Mouse (Mus musculus) layer of hippocampus, adult 9-10 months (tissue): ENCODE measurements around the gene Wdr49.
A peak's percentile ranks its signal among the peaks of the same experiment; 100 is the strongest.

ENCODE experiments used
- DNase-seq: peaks from one replicate; pipeline ENCODE4 v3.0.0; 2022; ENCODE audit warnings: low spot score

The Wdr49 gene

DNA sequence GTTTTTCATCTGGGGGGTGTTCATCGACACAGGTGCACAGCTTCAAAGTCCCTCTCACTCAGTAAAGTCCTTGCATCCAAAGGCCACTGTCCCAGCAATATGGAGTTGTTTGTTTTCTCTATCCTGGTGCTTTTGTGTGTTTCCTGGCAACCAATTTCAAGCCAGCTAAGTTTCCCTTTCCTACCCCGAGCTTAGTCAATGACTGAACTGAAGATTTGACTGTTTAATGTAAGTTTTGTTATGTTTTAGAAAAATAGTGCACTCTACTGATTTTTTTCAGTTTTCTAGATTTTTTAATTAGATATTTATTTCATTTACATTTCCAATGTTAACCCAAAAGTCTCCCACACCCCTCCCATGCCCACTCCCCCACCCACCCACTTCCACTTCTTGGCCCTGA lies at the start of gene Wdr49:
Gene Wdr49, minus strand, starts transcription at position 101 of the 400 bp plus-strand sequence.
- no peak for DNase-seq

DNA sequence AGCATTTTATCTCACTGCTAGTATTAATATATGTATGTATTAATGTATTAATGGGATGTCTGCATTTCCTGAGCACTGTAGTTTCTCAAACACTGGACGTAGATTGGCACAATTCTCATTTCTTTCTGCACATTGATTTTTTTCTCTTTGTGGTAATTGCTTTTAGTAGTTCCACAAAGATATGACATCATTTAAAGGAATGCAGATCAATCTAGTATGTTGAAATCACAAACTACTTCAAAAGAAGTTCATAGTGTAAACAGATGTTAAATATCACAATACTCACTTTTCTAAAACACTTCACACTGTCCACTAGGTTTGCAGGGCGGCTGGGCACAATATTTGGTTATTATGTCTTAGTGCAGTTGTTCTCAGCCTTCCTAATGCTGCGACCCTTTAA lies 49.1 kb upstream of the Wdr49 start:
- no peak for DNase-seq

DNA sequence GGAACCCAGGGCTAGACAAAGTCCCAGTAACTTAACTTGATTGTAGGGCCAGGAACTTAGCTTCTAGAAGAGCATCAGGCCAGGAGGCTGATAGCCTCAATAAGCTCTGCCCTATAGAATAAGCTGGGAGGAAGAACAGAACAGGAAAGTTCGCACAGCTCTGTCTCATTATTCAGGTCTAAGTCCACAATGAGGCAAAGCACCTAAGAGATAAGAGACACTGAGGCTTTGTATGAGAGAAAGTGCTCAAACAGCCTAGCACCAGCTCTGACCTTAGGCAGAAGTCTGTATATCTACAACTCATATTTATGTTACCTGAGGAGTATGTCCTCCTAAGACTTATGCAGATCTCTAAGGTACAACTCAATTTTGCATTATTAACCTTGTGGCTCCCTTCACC lies 40.6 kb upstream of the Wdr49 start:
- DNase-seq, result no peak

DNA sequence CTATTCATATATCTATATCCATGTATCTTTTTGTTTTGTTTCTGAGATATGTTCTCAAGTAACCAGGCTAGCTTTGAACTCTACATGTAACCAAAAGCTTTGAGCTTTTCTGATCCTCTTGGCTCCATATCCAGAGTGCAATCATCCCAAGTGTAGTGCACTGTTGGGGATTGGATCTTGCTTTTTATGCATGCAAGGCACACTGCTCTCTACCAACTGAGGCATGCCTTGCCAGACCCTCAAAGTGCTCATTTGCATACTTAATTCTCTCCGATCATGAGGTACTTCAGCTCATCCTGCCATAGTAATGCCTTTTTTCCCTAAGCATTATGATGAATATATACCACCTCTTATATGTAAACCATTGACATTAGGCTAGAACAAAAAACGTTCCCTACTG lies 39.4 kb upstream of the Wdr49 start:
- no peak for DNase-seq

DNA sequence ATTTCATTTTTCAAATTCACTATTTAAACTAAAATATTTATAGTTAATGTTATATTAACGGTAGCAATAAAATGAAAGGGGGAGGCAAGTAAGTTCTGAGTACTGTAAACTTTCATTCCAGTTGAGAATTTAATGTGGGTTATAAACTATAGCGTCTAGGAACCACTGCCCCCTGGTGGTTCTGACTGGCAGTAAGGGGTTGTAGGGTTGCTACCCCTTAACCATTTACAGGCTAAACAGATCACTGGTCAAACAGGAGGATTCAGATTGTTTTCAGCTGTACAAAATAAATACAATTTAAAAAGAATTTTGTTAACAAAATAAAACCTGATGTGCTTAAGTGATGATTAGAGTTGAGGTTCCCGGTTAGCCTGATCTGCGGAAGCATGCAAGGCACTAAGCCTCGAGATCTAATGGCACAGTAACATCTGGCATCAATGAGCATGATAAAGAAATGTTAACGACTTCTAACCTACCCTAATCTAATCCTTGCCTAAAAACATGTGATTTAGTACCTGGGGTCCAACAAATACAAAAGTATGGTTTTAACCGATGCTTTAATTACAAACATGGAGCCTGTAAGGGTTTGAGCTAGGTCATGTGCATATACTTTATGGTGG lies 35.8 kb upstream of the Wdr49 start:
- peak; percentile 36 for DNase-seq

DNA sequence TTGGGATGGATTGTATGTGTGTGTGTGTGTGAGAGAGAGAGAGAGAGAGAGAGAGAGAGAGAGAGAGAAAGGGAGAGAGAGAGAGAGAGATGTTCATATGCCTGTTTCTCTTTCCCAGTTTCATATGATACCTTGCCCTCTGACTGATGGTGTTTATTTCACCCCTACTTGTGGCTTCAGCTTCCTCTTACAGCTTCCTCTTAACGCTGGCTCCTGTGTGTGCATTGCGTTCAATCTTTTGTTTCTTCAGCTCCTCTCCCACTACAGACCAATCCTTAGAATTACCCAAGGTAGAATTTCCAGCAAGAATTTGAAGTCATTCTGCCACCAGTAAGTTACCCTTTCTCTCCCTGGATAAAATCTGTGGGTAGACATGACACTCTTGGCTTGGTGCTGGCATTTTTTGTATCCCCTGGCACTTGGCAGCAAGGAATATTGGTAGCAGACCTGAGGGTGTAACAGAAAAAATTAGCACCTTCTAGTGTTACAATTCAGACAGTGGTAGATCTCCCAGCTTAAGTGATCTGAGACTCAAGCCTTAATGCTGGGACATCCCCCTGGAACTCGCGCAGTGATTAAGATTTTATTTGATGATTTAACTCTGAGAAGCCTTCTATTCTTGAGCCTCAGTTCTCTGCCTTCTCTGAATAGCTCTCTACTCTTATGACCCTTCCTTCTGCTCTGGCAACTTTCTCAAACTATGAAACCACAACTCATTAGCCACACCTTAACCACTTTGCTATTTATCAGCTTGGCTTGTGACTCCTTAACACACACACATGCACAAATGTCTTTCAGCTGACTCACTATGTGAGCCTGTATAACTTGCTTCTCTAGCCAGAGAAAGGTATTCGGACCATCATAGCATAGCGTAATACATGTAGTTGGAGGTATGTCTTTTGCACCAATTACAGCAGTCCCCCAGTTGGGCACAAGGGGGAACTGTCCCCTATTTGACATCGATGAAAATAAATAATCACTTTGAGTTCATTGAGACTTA lies 17.3 kb upstream of the Wdr49 start:
- no peak for DNase-seq

DNA sequence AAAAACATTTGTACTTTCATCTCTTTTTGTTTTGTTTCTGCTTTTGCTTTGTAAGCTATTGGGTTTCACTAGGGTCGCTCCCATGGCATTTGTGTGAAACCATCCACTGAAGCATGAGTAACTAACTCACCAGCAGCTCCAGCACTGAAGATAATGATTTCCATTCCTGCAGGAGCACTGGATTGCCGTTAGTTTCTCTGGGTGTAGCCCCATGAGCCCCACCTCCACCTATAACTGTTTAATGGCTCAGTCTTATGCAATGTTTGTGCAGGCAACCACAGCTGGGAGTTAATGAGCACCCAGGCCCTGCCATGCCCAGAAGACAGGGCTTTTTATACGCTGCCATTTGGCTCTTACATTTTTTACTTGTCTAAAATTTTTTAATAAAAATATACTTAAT lies 11.0 kb upstream of the Wdr49 start:
- no peak for DNase-seq

DNA sequence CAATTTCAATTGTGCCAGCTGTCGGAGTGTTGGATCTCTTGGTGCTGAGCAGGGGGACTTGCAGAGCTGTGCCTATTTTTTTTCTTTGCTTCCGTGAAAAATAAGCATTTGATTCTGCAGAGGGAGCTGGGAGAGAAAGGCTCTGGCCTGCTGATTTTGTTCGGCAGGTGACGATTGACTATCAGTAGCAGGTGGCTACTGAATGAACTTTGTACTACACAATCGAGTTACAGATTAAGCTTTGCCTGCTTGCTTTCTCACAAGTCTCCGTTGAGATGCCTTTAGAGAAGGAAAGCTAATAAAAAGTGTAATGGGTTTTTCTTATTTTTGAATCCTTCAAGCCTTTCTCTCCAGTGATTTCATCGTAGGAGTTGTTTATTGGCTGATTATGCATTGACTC lies 6.8 kb downstream of the Wdr49 start:
- DNase-seq, result peak; percentile 8

DNA sequence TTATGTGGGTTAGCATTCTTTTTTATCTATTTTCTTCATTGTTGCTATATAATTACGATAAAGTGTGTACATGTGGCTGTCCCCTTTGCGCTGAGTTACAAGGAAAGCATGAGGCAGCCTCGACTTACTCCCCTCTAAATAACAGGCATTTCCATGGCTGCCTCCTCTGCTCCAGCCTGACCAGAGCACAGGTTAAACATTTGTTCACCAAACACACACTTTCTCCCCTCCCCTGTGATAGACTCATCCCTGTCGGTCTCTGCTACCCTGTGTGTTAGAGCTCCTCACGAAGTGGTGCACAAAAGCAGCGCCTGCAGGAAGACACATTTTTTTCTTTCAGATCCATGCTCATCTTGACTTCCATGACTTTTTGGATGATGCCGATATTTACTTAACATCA lies 7.3 kb downstream of the Wdr49 start:
- no peak for DNase-seq

DNA sequence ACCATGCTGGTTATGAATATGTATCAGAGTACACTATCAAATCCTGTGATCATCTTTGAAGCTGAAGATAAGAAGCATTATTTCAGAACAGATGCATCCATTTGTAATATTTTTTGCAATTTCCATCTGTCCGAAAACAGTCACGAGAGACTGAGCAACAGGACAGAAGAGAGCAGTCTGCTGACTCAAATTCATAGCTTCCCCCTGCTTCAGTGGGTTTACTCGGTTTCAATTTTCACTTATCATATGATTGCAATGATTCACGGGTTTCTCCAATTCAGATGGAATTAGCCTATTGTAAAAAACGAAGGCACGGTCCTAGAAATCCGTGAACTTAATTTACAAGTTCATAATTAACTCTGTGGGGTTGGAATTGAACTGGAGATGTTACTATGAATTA lies 13.8 kb downstream of the Wdr49 start:
- DNase-seq, result no peak

DNA sequence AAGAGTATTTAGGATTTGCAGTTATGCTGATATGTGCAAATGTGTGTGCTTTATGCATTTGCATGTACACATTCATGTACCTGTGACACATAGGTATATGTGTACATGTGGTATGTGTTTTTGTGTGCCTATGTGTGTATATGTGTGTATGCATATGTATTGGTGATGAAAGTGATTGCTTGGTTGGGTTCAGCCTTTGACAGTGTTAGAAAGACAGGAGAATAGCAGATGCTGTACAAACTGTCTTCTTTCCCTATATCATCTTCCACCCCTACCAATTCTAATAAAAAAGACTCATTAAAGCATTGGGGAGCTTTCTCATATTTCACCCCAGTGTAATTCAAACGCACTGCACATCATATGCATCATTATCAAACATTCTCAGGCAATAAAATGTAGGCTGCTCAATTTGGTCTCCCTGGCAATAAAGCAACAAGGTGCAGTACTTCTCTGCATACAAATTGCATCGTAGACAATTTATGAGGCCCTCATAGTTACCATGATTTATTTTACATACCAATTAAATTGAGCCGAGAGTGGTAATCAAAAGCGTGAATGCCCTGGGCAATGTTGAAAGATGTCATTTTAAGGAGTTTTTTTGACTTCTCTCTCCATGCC lies 51.3 kb downstream of the Wdr49 start:
- no peak for DNase-seq

DNA sequence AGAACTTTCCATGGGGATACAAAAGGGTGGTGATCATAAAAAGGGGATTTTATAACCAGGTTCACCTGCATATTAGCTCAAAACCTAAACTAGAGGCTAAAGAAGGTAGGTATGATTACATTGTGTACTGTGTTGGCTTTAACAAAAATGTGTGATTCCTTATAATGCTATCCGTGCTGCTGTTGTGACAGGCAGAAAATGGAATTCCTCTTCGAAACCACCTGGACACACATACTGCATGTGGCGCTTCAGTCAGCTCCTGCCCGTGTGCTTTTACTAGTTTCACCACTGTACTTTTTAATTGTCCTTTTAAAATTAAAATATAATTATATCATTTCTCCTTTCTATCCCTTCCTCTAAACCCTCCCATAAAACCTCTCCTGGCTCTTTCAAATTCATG lies 86.0 kb downstream of the Wdr49 start:
- no peak for DNase-seq

DNA sequence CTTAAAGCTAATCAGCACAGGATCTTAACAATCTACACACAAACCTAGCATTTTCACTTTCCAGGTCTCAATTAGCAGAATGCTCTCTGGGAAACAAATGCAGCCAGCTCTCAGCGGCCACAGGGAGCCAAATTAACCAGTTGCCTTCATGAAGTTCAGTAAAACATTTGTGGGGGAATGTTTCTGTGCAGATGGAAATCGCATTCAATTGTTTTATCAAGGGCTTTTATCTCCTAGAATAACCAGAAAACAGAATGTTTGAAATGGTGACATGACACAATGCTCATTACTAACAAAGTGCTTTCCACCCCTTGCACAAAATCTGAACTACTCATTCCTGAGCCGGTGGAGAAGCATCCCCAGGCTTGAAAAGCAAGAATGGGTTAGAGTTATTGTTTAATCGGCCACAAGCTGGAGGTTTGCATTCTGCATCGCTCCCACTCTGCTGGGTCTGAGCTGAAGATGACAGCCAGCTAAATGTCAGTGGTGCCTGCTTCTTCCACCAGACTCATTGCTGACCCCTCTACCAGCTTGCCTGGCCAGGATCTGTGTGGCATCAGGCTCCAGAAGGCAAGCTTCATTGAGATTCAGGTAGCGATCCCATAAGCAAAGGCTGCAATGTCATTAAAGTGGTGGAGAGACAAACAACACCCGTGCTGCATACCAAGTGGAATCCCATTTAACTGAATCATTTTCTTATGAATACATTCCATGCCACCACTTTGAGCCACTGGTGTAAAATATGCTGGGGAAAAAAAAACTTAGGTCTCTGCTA lies 86.6 kb downstream of the Wdr49 start:
- DNase-seq, result no peak

DNA sequence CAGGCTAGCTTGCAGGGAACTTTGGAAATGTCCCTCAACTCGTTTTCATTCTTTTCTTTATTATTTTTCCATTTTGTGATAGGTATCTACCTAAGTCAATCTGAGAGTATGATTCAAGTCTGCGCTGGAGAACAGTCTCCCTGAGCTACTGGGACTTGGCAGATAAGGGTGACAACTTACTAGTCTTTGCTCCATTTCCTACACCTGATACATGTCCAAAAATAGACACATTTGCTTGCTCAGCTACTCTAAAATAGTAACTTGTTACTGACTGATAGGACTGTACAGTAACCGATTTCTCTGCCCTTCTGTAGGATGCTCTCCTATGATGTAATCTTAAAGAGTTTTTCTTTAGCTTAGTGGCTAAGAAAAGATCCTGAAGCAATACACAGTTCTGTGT lies 87.5 kb downstream of the Wdr49 start:
- no peak for DNase-seq

DNA sequence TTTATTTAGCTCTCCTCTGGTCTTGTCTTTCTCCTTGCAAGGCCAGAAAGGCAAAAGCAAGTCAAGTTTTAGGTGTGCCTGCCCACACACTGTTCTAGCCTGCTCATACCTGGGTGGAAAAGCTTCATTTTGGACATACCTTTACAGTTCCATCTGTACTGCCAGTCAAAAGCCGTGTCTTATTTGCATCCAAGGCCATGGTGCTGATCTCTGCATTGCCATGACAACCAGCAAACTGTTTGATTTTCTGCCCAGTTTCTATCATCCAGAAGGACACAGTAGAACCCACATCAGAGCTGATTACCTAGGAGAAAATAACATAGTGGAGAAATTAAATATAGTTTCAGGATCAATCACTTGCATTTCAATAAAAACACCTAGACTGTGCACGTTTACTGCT lies 100.2 kb downstream of the Wdr49 start:
- DNase-seq, result no peak

DNA sequence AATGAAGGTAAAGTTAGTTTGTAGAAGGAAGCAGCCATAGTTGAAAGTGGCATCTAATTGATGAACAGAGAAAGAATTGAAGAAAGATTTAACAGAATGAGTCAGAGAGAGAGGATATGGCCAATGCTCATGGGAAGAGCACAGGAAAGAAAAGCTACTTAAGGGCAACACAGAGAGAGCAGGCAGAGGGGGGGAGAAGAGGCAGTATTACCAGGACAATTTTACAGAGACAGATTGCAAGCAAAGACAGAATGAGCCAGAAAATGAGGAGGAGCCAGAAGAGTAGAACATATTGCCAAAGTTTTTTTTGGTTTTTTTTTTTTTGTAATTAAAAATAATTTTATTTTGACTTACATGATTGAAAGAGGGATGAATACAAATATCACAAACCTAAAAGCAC lies 128.0 kb downstream of the Wdr49 start:
- DNase-seq, result no peak

DNA sequence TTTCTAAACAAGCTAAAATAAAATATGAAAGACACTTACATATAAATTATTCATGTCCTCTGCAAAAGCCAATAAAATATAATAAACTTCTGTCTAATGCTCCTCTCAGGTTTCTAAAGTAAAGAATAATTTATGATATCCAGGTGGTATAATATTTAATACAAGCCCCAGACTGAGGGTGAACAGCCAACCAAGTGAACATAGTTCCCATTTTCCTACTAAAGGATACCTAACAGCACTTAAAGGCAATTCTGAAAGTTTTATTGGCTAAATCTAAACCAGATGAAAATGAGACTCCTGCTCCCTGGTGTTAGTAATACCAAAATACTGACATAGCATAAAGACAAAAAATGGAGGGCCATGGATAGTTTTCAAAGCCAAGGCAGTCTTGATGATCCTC lies 144.8 kb downstream of the Wdr49 start:
- no peak for DNase-seq

DNA sequence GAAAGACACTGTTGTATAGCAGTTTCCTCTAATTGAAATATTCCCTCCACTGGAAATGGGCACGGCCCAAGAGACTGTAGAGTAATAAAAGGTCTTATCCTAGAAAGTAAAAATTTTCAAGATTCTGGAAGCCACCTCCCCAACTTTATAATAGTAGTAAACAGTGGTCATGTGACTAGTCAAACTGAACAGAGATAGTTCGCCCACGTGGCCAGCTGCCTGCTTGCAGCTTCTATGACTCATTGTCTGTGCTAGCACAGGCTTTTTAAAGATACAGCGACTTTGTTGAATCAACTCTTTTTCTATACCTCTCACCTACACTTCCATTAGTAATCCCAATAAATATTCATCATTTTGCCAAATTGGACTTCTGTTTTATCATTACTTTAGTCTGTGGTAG lies 161.0 kb downstream of the Wdr49 start:
- DNase-seq, result no peak

DNA sequence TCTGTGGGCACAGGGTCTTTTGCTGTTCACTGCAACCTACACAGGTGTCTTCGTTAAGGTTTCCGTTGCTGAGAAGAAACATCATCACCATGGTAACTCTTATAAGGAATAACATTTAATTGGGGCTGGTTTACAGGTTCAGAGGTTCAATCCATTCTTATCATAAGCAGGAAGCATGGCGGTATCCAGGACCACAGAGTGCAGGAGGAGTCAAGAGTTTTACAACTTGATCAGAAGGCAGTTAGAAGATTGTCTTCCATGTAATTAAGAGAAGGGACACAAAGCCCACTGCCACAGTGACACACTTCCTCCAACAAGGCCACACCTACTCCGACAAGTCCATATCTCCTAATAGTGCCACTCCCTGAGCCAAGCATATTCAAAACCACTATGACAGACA lies 173.1 kb downstream of the Wdr49 start:
- DNase-seq, result no peak

DNA sequence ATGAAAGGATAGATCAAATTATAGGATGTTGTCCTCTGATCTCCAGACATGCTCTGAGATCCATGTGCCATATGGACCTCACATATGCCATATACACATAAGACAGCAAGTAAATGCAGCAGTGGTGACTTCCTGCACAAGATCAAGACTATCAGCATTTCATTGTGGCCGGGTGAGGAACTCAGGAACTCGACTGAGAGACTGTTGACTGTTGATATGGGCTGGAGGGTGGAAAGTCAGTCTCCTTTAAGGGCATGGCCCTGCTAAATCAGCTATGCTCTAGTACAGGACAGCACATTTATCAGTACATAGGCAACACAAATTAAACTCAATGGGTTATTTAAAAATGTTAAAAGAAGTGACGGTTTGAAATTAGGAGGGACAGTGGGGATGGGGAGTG lies 173.7 kb downstream of the Wdr49 start:
- DNase-seq, result no peak

DNA sequence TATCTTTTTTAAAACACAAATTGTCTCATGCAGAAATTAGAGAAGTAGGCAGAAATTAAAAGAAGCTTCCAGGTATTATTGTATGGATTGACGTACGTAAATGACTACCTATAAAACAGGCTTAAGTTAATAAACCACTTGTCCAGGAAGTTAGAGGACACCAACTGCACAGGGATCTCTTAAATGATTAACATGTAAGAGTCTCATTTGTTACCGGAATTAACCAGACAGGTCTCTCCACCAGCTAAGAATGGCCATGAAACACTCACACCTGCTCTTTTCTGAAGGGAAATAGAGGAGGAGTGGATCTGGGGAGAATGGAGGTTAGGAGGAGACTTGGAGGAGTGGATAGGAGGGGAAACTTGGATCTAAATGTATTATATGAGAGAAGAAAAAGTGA lies 176.4 kb downstream of the Wdr49 start:
- DNase-seq, result no peak

DNA sequence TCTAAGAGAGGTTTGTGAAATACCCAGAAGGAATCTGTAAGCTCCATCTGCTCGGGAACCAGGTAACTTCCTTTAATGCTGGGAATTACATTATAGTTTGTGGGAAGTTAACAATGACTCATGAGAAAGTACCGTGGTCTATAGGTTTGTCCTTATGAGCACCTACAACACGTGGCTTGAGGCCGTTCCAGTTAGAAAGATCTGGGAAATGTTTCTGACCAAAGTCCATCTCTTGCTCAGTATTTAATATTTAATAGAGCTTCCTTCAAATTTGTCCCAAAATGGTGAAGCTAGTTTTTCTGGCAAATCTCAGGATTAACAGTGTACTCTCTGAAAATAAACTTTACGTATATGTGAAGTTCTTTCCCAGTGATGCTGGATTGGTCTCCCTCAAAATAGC lies 177.3 kb downstream of the Wdr49 start:
- no peak for DNase-seq
